Mouse (Mus musculus): ENCODE data around the gene 4930452B06Rik.

4930452B06Rik gene

DNA sequence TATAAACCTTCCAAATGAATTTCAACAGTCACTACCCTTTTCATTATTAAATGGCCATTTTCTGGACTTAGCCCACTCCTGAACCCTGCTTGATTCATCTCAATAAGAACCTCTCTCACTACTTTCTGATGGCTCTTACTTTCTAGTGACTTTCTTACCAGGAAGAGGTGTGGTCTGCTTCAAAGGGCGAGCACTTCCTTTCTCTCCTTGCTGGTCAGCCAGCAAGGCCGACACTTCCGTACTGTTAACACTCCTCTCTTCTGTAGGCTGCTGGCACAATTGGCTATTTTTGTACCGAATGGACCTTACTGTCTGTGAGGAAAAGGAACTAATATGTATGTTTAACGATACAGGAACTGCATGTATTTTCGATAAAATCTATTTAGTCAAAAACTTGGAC is 148.4 kb downstream of the 4930452B06Rik start:
- DNase-seq, result no peak

DNA sequence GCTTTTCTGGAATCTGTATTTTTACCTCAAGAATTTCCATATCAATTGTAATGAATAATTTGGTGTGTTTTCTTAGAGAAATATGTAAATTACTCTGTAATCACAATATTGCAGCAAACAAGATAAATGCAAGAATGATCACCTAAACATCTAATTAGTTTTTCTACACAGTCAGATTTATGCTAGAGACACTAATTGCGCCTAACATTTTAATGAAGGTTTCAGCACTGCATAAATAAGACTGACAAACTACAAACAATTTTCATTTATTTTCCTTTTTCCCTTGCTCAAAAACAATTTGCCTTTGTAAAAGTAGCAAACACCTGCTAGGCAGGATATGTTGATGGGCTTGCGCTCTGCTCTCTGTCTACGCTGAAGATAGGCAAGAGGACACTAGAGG is 152.0 kb downstream of the 4930452B06Rik start:
- DNase-seq, result no peak

DNA sequence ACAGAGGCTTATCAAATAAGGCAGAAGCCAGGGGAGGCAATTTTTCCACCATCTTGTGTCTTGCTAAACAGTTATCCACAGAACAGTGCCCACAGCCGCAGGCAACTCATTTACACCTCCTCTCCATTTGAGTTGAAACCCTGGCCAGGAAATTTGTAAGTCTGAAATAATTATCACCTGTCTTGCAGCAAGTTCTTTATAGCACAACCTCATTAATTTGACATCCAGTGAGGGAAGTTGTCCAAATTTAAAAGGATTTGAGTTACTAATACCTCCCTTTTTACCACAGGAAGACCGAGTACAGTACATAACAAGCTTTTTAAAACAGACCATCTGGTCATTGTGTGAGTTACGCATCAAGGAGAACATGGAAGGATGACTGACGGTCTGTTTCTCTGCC is 154.8 kb downstream of the 4930452B06Rik start:
- DNase-seq, result no peak

- DNase-seq, result no peak
These were observed 155.6 kb downstream of the 4930452B06Rik start for GRCm38 (mm10) chr14:8510288-8510959.

DNA sequence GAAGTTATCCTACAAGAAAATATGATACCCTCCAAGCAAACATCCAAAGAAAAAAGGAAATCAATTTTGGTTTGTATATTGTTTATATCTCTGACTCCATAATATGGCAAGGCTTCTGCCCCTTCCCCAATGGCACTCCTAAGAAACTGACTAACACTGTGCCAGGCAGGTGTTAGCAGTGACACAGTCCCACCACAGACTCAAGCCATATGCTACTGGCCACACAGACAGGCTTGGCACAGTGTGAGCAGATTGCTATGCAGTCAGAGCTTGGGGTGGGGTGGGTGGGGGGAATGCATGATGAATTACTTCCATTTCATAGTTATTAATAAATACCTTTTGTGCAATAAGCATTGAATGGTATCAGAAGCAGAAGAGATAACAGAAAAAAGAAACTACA is 157.4 kb downstream of the 4930452B06Rik start:
- DNase-seq, result no peak

DNA sequence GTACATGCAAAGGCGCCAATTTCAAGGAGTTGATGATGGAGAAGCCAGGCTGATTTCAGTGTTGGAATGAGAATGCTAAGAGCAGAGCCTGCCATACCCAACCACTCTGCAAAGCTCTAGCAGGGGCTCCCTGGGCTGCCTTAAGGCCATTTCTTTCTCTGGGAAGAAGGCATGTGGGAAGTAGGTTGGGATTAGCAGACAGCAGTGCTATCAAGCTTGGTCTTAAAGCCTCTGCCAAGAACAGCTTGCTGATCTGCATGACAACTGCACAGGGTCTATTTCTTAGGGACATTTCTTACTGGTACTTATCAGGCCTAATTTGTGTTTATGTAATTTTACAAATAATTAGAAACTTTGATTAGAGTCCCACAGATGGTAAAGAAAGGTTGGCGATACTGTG is 161.8 kb downstream of the 4930452B06Rik start:
- DNase-seq, result no peak

DNA sequence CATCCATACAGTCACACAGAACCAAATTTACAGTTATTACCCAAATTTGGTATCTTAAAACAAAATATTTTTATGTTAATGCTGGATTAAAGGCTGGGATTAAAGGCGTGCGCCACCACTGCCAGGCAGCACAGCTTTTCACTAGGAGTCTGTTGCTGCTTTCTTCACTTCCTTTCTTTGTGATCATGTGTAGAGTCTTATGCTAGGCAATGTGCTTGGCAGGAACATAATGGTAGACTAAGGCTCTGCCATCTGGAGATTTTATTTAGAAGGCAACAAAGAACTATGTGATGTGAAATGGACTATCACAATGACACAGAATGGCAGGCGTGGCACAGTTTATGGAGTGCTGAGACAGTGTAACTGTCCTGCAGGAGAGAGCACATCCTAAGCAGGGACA is 162.7 kb downstream of the 4930452B06Rik start:
- no peak for DNase-seq

GRCm38 (mm10) chr14:8502496-8502895 is 163.5 kb downstream of the 4930452B06Rik start:
- DNase-seq, result no peak

- no peak for DNase-seq
These were observed 170.3 kb downstream of the 4930452B06Rik start for GRCm38 (mm10) chr14:8495691-8496090.

DNA sequence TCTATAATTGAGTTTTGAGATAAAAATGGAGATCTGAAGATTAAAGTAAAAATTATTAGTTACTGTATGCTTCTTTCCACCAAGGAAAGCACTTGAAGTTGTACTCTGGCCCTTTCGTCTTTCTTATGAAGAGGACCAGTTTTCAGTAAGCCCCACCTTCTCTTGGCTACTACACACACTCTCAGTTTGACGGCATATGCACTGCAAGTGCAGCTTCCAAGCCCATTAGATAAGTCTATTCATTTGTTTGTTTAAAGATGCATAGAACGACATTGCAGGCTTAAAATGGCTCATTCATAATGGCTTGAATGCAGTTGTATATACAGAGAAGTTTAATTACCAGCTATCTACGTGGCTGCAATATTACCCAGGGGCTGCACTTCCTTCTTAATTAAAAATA is 171.1 kb downstream of the 4930452B06Rik start:
- no peak for DNase-seq

DNA sequence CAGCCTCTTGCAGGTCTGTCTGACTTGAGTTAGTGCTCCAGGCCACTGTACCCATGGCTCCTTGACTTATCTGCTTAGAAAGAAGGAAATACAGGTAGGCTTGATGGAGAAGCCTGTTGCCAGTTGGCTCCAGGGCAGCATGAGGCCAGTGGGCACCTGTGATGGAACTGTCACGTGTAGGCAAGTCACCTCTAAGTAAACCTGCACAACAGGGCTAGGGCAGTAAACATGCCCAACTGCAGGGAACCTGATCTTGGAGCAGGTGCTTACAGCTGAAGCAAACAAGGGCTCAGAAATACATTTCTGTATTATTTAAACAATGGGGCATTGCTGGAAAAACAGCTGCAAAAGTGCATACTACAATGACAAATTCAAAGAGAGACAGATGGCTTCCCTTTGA is 171.8 kb downstream of the 4930452B06Rik start:
- no peak for DNase-seq

GRCm38 (mm10) chr14:8478098-8478497 is 187.9 kb downstream of the 4930452B06Rik start:
- no peak for DNase-seq

DNA sequence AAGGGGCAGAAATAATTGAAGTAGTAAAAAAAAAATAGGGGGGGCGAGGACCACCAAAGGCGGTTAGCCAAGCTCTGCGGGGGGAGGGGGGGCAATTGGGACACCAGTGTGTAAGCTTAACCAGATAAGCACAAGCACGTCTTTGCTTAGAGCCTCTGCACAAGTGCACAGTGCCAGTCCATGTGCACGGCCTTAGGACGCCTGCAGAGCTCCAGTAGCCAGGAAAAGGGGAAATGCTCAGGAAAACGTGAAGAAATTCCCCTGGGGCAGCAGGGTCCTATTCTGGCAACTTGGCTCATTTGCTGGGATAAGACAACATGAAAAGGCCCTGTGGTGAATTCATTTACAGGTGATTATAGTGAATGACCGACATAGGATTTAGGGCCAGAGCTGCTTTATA is 188.7 kb downstream of the 4930452B06Rik start:
- no peak for DNase-seq

DNA sequence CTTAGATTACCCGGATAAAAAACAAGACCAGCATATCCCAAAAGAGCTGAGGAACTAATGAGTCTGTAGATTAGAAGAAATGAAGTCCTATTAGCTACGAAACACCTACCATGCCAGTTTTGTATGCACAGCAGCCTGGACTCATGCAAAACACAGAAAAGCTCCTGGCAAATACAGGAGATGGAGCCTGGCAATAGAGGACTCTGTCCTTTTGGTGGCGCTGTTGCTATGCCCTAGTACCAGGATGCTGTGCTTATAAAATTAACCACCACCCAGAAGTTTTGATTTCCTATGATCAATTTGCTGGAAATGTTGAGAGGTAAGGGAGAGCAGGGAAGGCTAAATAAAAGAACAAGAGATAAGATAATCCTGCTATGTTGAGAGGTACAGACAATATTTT is 189.4 kb downstream of the 4930452B06Rik start:
- peak; percentile 34 for DNase-seq

DNA sequence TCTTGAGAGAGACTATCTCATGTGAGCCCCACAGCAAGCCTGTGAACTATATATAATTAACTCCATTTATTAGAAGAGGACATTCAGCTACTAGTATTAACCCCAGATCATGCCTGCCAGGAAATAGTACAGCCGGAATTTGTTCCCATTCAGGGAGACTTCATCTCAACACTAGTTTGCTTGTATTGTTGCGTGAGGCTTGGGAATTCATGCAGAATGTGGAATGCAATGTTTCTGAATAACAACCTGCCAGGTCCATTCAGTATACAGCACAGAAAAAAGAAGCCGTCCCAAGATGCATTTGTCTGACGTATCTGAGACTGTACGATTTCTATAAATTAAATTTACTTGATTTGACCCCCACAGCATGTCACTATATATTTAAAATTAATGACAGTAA is 190.2 kb downstream of the 4930452B06Rik start:
- no peak for DNase-seq

DNA sequence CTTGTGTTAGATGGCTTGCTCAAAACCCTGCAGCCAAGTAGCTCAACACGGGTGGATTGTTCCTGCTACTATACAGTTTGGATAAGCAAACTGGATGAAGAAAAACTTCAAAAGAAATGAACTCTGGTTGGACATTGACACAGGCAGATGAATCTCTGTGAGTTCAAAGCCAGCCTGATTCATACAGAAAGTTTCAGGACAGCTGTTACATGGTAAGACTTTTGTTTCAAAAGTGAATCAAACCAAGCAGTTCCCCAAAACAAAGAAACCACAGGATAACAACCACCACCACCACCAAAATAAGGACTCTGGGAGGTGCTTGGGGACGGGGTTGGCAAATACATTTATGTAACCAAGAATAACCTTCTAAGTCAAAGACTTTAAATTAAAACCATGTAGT is 193.2 kb downstream of the 4930452B06Rik start:
- DNase-seq, result no peak

DNA sequence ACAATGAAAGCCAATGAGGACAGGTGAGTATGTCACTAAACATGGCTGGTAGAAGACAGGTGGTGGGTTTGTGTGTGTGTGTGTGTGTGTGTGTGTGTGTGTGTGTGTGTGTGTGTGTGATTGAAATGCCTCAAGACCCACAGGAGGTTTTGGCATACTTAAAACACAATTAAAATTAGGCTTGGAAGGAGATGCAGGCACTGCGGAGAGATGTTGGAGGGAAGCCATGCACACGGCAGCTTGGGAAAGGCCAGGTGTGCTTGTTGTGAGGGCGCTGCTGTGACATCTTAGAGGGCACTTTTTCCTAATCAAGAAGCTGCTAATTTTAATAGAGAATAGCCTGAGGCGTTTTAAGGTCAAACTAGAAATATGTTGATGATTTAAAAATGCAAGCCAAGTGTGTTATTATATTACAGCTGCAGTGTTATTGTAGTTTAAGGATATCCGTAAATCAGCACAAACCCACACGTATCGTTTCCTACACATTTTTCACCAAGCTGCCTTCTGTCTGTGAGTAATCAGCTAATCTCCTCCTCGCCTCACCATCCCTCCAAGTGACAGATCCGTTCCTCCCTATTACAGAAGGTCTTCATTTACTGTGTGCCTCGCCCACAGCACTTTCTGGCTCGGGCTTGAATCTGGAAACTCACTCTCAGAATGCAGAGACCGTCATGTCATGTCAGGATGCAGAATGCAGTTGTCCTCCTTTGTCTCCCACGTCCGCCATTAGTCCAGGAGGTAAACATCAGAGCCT is 201.5 kb downstream of the 4930452B06Rik start:
- peak; percentile 17 for DNase-seq

DNA sequence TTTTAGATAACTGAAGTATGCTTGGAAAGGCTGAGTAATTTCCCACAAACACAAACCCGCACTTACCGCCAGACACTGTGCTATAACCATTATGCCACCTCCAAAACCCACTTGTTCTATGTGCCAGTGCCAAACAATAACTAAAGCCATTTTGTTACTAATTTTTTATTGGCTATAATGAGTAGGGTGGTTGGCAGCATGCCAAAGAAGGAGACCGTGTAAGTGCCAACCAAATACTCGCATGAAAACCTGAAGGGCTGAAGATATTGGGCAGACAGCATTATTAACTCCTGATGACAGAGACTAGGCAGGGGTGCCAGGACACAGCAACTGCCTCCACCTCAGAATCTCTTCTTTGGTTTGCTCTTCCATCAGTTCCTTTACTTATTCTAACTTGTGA is 203.1 kb downstream of the 4930452B06Rik start:
- no peak for DNase-seq

DNA sequence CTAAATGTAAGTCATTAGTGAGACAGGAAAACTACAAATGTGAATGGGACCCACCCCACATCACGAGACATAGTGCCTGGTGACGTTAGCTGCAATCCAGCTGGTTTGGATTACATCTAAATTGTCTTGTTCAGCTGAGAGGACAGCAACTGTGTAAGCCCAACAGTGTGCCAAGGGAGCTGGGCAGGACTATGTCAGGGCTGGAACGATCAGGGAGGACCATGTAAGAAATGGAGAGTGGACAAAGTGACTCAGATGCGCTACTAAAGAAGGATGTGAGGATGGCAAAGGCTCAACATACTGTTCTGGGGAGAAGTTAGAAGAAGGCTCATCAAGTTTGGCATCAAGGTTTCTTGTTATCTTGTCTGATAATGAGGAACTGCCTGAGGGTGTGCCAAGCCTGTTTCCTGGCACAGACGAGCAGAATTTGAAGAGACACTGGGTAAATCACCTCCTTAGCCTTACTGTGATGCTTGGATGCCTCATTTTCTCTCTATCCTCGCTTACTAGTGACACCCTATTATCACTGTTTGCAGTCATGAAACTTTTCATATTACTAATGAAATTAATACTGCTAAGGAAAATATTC is 203.6 kb downstream of the 4930452B06Rik start:
- no peak for DNase-seq

- peak; percentile 69 for DNase-seq
These were observed 205.6 kb downstream of the 4930452B06Rik start for GRCm38 (mm10) chr14:8460226-8461129.

GRCm38 (mm10) chr14:8459759-8460158 is 206.3 kb downstream of the 4930452B06Rik start:
- DNase-seq, result no peak

- DNase-seq, result no peak
These were observed 214.9 kb downstream of the 4930452B06Rik start for GRCm38 (mm10) chr14:8451117-8451516.

DNA sequence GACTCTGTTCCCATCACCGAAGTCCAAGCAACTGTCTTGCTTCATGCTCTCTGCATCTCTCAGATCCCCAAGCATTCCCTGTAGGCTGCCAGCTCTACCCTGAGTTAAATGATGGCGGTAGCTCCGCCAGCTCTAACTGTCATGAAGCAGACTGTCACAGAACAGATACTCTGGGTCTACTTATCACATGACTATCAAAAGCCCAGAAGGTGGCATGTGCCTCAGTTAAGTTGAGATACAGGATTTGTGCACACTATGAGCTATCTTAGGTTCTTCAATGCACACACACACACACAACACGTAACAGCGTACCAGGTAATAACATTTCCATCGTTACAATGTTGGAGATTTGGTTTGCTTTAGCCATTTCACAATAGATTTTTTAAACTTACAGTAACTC is 215.7 kb downstream of the 4930452B06Rik start:
- DNase-seq, result no peak

Measured in right cerebral cortex, postnatal 25 days (tissue).